Mouse (Mus musculus): ENCODE results near the gene Mrvi1.

GRCm38 (mm10) chr7:111014039-111014605 lies 31.9 kb upstream of the Mrvi1 start:
- no peak for TF ChIP-seq MXI1 (IDR thresholded peaks at IDR 0.05; ENCODE audit: low read depth, low read length)
- TF ChIP-seq CTCF (conservative IDR thresholded peaks at IDR 0.05 in 1 of 2, IDR thresholded peaks at IDR 0.05 in 1 of 2; ENCODE audit: low read depth in 2 of 2, low read length in 2 of 2) = no peak
- TF ChIP-seq POLR2A (IDR thresholded peaks at IDR 0.05; ENCODE audit: low read depth, low read length) = no peak
- TF ChIP-seq CHD2 (IDR thresholded peaks at IDR 0.05; ENCODE audit: low read length) = no peak
- TF ChIP-seq UBTF (IDR thresholded peaks at IDR 0.05; ENCODE audit: low read depth, low read length) = no peak
- TF ChIP-seq ZC3H11A (IDR thresholded peaks at IDR 0.05; ENCODE audit: low read depth, low read length) = no peak
- no peak for TF ChIP-seq MAX (IDR thresholded peaks at IDR 0.05; ENCODE audit: low read length)
- no peak for TF ChIP-seq RAD21 (IDR thresholded peaks at IDR 0.05; ENCODE audit: low read depth, low read length)
- TF ChIP-seq MAFK (IDR thresholded peaks at IDR 0.05; ENCODE audit: insufficient replicate concordance, low read length) = no peak
- TF ChIP-seq EP300 (IDR thresholded peaks at IDR 0.05; ENCODE audit: low read length) = no peak
- peak; percentile 29; the same call in 1 of the 2 replicates for TF ChIP-seq BHLHE40 (IDR thresholded peaks at IDR 0.05; ENCODE audit: low read depth, low read length)
- TF ChIP-seq HCFC1 (IDR thresholded peaks at IDR 0.05; ENCODE audit: low read depth, low read length) = no peak

All from CH12.LX (cell line).